Mouse (Mus musculus): Measurements from ENCODE around the gene Dhrs11. TPM values are rescaled to one million over a fixed set of nuclear protein-coding genes. Genes with fewer than 3 reads are reported as not detected.

The Dhrs11 gene
- polyA plus RNA-seq, 1 experiment from 2014 or later, result 12.4 TPM

GRCm38 (mm10) chr11:84827901-84828503, 792 bp downstream of the Dhrs11 start:
- Histone ChIP-seq H3K4me3 (ENCODE audit: low read depth, low read length) (peak overlapping the region; percentile 70), H3K9me3 (ENCODE audit: control insufficient read depth, low read length) (no peaks in the 10 kb centered on the region), H3K27ac (ENCODE audit: low read depth, low read length) (no peak overlapping the region), H3K36me3 (ENCODE audit: control insufficient read depth, insufficient read depth, low read length) (no peaks in the 10 kb centered on the region), H3K4me1 (replicated peaks; ENCODE audit: control insufficient read depth, insufficient read depth, low read length) (0 out of 2 replicates have a peak, but pooled peaks cover 3% of the 10 kb centered on the region), H3K27me3 (ENCODE audit: control insufficient read depth, insufficient read depth, low read length) (no peaks in the 10 kb centered on the region), H3K9ac (ENCODE audit: low read depth, low read length) (peak overlapping the region; percentile 71; the same call in 1 of the 2 replicates), H3K4me2 (replicated peaks; ENCODE audit: low read depth, low read length) (peak overlapping the region; percentile 97)
- WGBS, result 42% methylated on average over 3 of the region's 3 CpGs
- no peak for ATAC-seq (ENCODE audit: low FRiP score)
- DNase-seq (ENCODE audit: low spot score), result no peak

- Histone ChIP-seq H3K36me3 (ENCODE audit: control insufficient read depth, insufficient read depth, low read length) (no peaks in the 10 kb centered on the region), H3K4me2 (replicated peaks; ENCODE audit: low read depth, low read length) (no peak overlapping the region), H3K4me3 (ENCODE audit: low read depth, low read length) (no peak overlapping the region), H3K9me3 (ENCODE audit: control insufficient read depth, low read length) (no peaks in the 10 kb centered on the region), H3K9ac (ENCODE audit: low read depth, low read length) (no peak overlapping the region), H3K4me1 (replicated peaks; ENCODE audit: control insufficient read depth, insufficient read depth, low read length) (0 out of 2 replicates have a peak, but pooled peaks cover 3% of the 10 kb centered on the region), H3K27me3 (ENCODE audit: control insufficient read depth, insufficient read depth, low read length) (no peaks in the 10 kb centered on the region), H3K27ac (ENCODE audit: low read depth, low read length) (no peak overlapping the region)
- no peak for ATAC-seq (ENCODE audit: low FRiP score)
- DNase-seq (ENCODE audit: low spot score), result no peak
These were observed 1.3 kb downstream of the Dhrs11 start for GRCm38 (mm10) chr11:84827492-84827891.

GRCm38 (mm10) chr11:84826185-84826584, 2.6 kb downstream of the Dhrs11 start:
- H3K4me1 ChIP-seq (replicated peaks; ENCODE audit: control insufficient read depth, insufficient read depth, low read length), result 0 out of 2 replicates have a peak, but pooled peaks cover 3% of the 10 kb centered on the region
- 80% methylated on average over 3 of the region's 3 CpGs for WGBS
- H3K4me2 ChIP-seq (replicated peaks; ENCODE audit: low read depth, low read length), result no peak overlapping the region
- H3K9ac ChIP-seq (ENCODE audit: low read depth, low read length), result no peak overlapping the region
- H3K9me3 ChIP-seq (ENCODE audit: control insufficient read depth, low read length), result no peaks in the 10 kb centered on the region
- H3K27ac ChIP-seq (ENCODE audit: low read depth, low read length), result no peak overlapping the region
- no peak overlapping the region for H3K4me3 ChIP-seq (ENCODE audit: low read depth, low read length)
- DNase-seq (ENCODE audit: low spot score) (no peak), ATAC-seq (ENCODE audit: low FRiP score) (no peak)
- no peaks in the 10 kb centered on the region for H3K27me3 ChIP-seq (ENCODE audit: control insufficient read depth, insufficient read depth, low read length)
- H3K36me3 ChIP-seq (ENCODE audit: control insufficient read depth, insufficient read depth, low read length), result no peaks in the 10 kb centered on the region

GRCm38 (mm10) chr11:84825261-84825807, 3.5 kb downstream of the Dhrs11 start:
- Histone ChIP-seq H3K4me2 (replicated peaks; ENCODE audit: low read depth, low read length) (no peak overlapping the region), H3K9me3 (ENCODE audit: control insufficient read depth, low read length) (no peaks in the 10 kb centered on the region), H3K36me3 (ENCODE audit: control insufficient read depth, insufficient read depth, low read length) (no peaks in the 10 kb centered on the region), H3K9ac (ENCODE audit: low read depth, low read length) (no peak overlapping the region), H3K27ac (ENCODE audit: low read depth, low read length) (no peak overlapping the region), H3K4me1 (replicated peaks; ENCODE audit: control insufficient read depth, insufficient read depth, low read length) (0 out of 2 replicates have a peak, but pooled peaks cover 3% of the 10 kb centered on the region), H3K27me3 (ENCODE audit: control insufficient read depth, insufficient read depth, low read length) (no peaks in the 10 kb centered on the region), H3K4me3 (ENCODE audit: low read depth, low read length) (no peak overlapping the region)
- WGBS, result 87% methylated on average over 10 of the region's 10 CpGs
- no peak for DNase-seq (ENCODE audit: low spot score)
- no peak for ATAC-seq (ENCODE audit: low FRiP score)

GRCm38 (mm10) chr11:84823484-84823897, 5.3 kb downstream of the Dhrs11 start:
- ATAC-seq (ENCODE audit: low FRiP score) (no peak), DNase-seq (ENCODE audit: low spot score) (no peak)
- H3K27ac ChIP-seq (ENCODE audit: low read depth, low read length), result no peak overlapping the region
- H3K4me3 ChIP-seq (ENCODE audit: low read depth, low read length), result no peak overlapping the region
- no peaks in the 10 kb centered on the region for H3K9me3 ChIP-seq (ENCODE audit: control insufficient read depth, low read length)
- 73% methylated on average over 10 of the region's 10 CpGs for WGBS
- 0 out of 2 replicates have a peak, but pooled peaks cover 3% of the 10 kb centered on the region for H3K4me1 ChIP-seq (replicated peaks; ENCODE audit: control insufficient read depth, insufficient read depth, low read length)
- H3K9ac ChIP-seq (ENCODE audit: low read depth, low read length), result no peak overlapping the region
- H3K36me3 ChIP-seq (ENCODE audit: control insufficient read depth, insufficient read depth, low read length), result no peaks in the 10 kb centered on the region
- H3K27me3 ChIP-seq (ENCODE audit: control insufficient read depth, insufficient read depth, low read length), result no peaks in the 10 kb centered on the region
- no peak overlapping the region for H3K4me2 ChIP-seq (replicated peaks; ENCODE audit: low read depth, low read length)

GRCm38 (mm10) chr11:84822487-84822886, 6.3 kb downstream of the Dhrs11 start:
- Histone ChIP-seq H3K36me3 (ENCODE audit: control insufficient read depth, insufficient read depth, low read length) (no peaks in the 10 kb centered on the region), H3K9me3 (ENCODE audit: control insufficient read depth, low read length) (no peaks in the 10 kb centered on the region), H3K4me2 (replicated peaks; ENCODE audit: low read depth, low read length) (no peak overlapping the region), H3K9ac (ENCODE audit: low read depth, low read length) (no peak overlapping the region), H3K4me3 (ENCODE audit: low read depth, low read length) (no peak overlapping the region), H3K27ac (ENCODE audit: low read depth, low read length) (no peak overlapping the region), H3K4me1 (replicated peaks; ENCODE audit: control insufficient read depth, insufficient read depth, low read length) (no peaks in the 10 kb centered on the region), H3K27me3 (ENCODE audit: control insufficient read depth, insufficient read depth, low read length) (no peaks in the 10 kb centered on the region)
- ATAC-seq (ENCODE audit: low FRiP score), result no peak
- DNase-seq (ENCODE audit: low spot score), result no peak
- 78% methylated on average over 5 of the region's 5 CpGs for WGBS

- H3K27me3 ChIP-seq (ENCODE audit: control insufficient read depth, insufficient read depth, low read length), result no peaks in the 10 kb centered on the region
- 87% methylated on average over 9 of the region's 9 CpGs for WGBS
- H3K9me3 ChIP-seq (ENCODE audit: control insufficient read depth, low read length), result no peaks in the 10 kb centered on the region
- H3K4me1 ChIP-seq (replicated peaks; ENCODE audit: control insufficient read depth, insufficient read depth, low read length), result no peaks in the 10 kb centered on the region
- DNase-seq (ENCODE audit: low spot score), result no peak
- H3K27ac ChIP-seq (ENCODE audit: low read depth, low read length), result no peak overlapping the region
- no peak overlapping the region for H3K4me2 ChIP-seq (replicated peaks; ENCODE audit: low read depth, low read length)
- no peak for ATAC-seq (ENCODE audit: low FRiP score)
- H3K4me3 ChIP-seq (ENCODE audit: low read depth, low read length), result no peak overlapping the region
- H3K9ac ChIP-seq (ENCODE audit: low read depth, low read length), result no peak overlapping the region
- no peaks in the 10 kb centered on the region for H3K36me3 ChIP-seq (ENCODE audit: control insufficient read depth, insufficient read depth, low read length)
These were observed 7.5 kb downstream of the Dhrs11 start for GRCm38 (mm10) chr11:84821131-84821770.

GRCm38 (mm10) chr11:84818961-84819692, 9.7 kb downstream of the Dhrs11 start, which contains the start of gene Mrm1:
Gene Mrm1 (minus strand): TSS chr11:84819515.
- Histone ChIP-seq H3K36me3 (ENCODE audit: control insufficient read depth, insufficient read depth, low read length) (no peaks in the 10 kb centered on the region), H3K9ac (ENCODE audit: low read depth, low read length) (peak within 1 kb of the TSS; percentile 69), H3K27ac (ENCODE audit: low read depth, low read length) (peak within 1 kb of the TSS; percentile 44; the same call in 1 of the 2 replicates), H3K4me2 (replicated peaks; ENCODE audit: low read depth, low read length) (peak within 1 kb of the TSS; percentile 98), H3K9me3 (ENCODE audit: control insufficient read depth, low read length) (no peaks in the 10 kb centered on the region), H3K27me3 (ENCODE audit: control insufficient read depth, insufficient read depth, low read length) (no peaks in the 10 kb centered on the region), H3K4me1 (replicated peaks; ENCODE audit: control insufficient read depth, insufficient read depth, low read length) (no peaks in the 10 kb centered on the region), H3K4me3 (ENCODE audit: low read depth, low read length) (peak within 1 kb of the TSS; percentile 73)
- ATAC-seq (ENCODE audit: low FRiP score), result peak; percentile 84
- under 1% methylated on average over 50 of the region's 55 CpGs for WGBS
- peak; percentile 94 for DNase-seq (ENCODE audit: low spot score)

Measured in hindbrain, embryonic 11.5 days (tissue).